Mouse (Mus musculus): Measurements from ENCODE around the gene B4galt1. TPM values are rescaled to one million over a fixed set of nuclear protein-coding genes. Genes with fewer than 3 reads are reported as not detected.

B4galt1 gene
- polyA plus RNA-seq, 1 experiment from 2014 or later: 9.1 TPM

DNA sequence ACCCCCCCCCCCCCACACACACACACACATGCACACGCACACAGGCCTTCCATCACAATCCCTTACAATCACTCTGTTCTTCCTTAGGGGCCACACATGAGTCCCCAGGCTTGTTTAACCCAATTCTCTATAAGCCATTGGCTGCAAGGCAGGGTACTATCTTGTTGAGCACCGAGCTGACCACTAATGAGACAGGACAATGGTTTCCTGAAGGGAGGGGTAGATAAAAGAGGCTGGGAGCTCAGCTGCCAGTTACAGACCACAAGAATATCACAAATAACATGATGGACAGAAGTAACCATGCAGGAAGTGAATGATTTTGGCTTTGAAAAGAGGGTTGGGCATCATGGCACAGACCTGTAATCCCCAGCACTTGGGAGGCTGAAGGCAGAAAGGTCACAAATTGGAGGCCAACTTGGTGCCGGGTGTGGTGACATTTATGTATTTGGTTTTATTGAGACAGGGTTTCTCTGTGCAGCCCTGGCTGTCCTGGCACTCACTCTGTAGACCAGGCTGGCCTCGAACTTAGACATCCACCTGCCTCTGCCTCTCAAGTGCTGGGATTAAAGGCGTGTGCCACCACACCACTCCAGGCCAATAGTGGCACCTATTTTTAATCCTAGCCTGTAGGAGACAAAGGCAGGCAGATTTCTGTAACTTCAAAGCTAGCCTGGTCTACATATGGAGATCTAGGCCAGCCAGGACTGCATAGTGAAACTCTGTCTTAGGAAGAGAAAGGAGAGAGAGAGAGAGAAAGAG is 21.2 kb upstream of the B4galt1 start:
- H3K9ac ChIP-seq: no peak overlapping the region
- H3K9me3 ChIP-seq (ENCODE audit: control insufficient read depth, low read length): no peaks in the 10 kb centered on the region
- 82% methylated on average over 5 of the region's 5 CpGs for WGBS
- no peak for ATAC-seq (ENCODE audit: low FRiP score)
- H3K27me3 ChIP-seq (ENCODE audit: control insufficient read depth, insufficient read depth, low read length): no peaks in the 10 kb centered on the region
- no peak overlapping the region for H3K4me3 ChIP-seq (replicated peaks; ENCODE audit: low read length)
- 0 out of 2 replicates have a peak, but pooled peaks cover 3% of the 10 kb centered on the region for H3K4me1 ChIP-seq (replicated peaks; ENCODE audit: control insufficient read depth, insufficient read depth, low read length)
- no peak overlapping the region for H3K4me2 ChIP-seq (replicated peaks)
- no peak overlapping the region for H3K27ac ChIP-seq
- no peaks in the 10 kb centered on the region for H3K36me3 ChIP-seq (replicated peaks; ENCODE audit: control insufficient read depth, insufficient read depth)
- DNase-seq (ENCODE audit: low spot score): no peak

DNA sequence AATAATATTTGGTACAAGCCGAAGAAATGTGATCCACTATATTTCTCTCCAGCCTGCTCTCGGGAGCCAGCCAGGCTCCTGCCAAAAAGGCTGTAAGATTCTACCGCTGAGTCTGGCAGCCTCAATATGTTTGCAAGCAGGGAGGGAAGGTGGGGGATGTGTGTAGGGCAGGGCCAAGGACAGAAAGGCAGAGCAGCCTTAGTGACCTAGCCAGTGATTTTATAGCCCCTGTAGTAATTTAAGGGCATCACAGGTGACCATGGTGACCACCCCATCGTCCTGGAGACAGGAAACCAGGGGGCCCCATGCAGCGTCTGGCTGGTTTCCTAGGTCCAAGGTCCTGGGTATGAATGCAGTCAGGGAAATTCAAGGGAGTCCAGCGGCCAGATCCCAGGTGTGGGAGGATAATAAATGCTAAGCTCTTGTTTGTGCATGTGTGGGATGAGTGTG is 20.4 kb upstream of the B4galt1 start:
- Histone ChIP-seq H3K4me1 (replicated peaks; ENCODE audit: control insufficient read depth, insufficient read depth, low read length) (0 out of 2 replicates have a peak, but pooled peaks cover 3% of the 10 kb centered on the region), H3K36me3 (replicated peaks; ENCODE audit: control insufficient read depth, insufficient read depth) (no peaks in the 10 kb centered on the region), H3K9ac (no peak overlapping the region), H3K27ac (no peak overlapping the region), H3K9me3 (ENCODE audit: control insufficient read depth, low read length) (no peaks in the 10 kb centered on the region), H3K27me3 (ENCODE audit: control insufficient read depth, insufficient read depth, low read length) (no peaks in the 10 kb centered on the region), H3K4me3 (replicated peaks; ENCODE audit: low read length) (no peak overlapping the region), H3K4me2 (replicated peaks) (no peak overlapping the region)
- WGBS: 53% methylated on average over 6 of the region's 6 CpGs
- DNase-seq (ENCODE audit: low spot score): no peak
- ATAC-seq (ENCODE audit: low FRiP score): 0 out of 2 replicates have a peak, but pooled peaks have one; percentile 43

DNA sequence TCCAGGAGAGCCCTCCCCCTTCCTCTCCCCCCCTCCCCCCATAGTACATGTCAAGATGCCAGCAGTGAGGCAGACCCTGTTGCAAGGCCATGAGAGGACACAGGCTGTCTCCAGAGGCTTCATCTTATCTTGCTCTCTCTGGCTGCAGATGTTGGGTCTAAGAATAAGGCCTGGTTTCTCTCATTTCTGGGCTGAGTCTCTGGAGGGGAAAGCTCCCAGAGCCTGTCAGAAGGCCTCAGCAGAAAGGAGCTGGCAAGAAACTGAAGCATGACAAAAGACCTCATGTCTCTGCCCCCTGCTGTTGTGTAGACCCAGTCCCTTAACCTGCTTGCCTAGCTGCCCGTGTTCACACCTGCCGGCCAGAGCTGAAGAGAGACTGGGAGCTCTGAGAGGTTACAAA is 19.5 kb upstream of the B4galt1 start:
- H3K36me3 ChIP-seq (replicated peaks; ENCODE audit: control insufficient read depth, insufficient read depth): no peaks in the 10 kb centered on the region
- H3K27ac ChIP-seq: no peak overlapping the region
- H3K27me3 ChIP-seq (ENCODE audit: control insufficient read depth, insufficient read depth, low read length): no peaks in the 10 kb centered on the region
- no peak overlapping the region for H3K4me2 ChIP-seq (replicated peaks)
- no peak overlapping the region for H3K9ac ChIP-seq
- DNase-seq (ENCODE audit: low spot score): no peak
- no peak overlapping the region for H3K4me3 ChIP-seq (replicated peaks; ENCODE audit: low read length)
- no peak for ATAC-seq (ENCODE audit: low FRiP score)
- WGBS: 75% methylated on average over 2 of the region's 2 CpGs
- H3K9me3 ChIP-seq (ENCODE audit: control insufficient read depth, low read length): no peaks in the 10 kb centered on the region
- H3K4me1 ChIP-seq (replicated peaks; ENCODE audit: control insufficient read depth, insufficient read depth, low read length): 0 out of 2 replicates have a peak, but pooled peaks cover 3% of the 10 kb centered on the region

DNA sequence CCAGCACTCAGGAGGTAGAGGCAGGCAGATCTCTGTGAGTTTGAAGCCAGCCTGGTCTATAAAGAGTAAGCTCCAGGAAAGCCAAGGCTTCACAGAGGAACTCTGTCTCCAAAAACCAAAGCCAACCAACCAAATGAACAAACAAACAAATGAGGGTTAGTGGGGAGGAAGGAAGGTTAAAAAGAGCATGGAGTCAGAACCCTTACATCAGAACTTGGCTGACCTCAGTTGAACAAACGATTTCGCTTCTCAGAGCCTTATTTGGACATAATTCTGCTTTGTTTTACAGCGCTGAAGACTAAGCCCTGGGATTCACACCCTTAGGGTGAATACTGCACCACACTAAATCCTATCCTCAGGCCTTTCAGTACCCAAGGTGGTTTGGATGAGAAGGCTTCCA is 18.3 kb upstream of the B4galt1 start:
- Histone ChIP-seq H3K4me1 (replicated peaks; ENCODE audit: control insufficient read depth, insufficient read depth, low read length) (no peaks in the 10 kb centered on the region), H3K36me3 (replicated peaks; ENCODE audit: control insufficient read depth, insufficient read depth) (no peaks in the 10 kb centered on the region), H3K9ac (no peak overlapping the region), H3K4me3 (replicated peaks; ENCODE audit: low read length) (no peak overlapping the region), H3K4me2 (replicated peaks) (no peak overlapping the region), H3K9me3 (ENCODE audit: control insufficient read depth, low read length) (no peaks in the 10 kb centered on the region), H3K27ac (no peak overlapping the region), H3K27me3 (ENCODE audit: control insufficient read depth, insufficient read depth, low read length) (no peaks in the 10 kb centered on the region)
- DNase-seq (ENCODE audit: low spot score): no peak
- 96% methylated on average over 3 of the region's 3 CpGs for WGBS
- ATAC-seq (ENCODE audit: low FRiP score): no peak

DNA sequence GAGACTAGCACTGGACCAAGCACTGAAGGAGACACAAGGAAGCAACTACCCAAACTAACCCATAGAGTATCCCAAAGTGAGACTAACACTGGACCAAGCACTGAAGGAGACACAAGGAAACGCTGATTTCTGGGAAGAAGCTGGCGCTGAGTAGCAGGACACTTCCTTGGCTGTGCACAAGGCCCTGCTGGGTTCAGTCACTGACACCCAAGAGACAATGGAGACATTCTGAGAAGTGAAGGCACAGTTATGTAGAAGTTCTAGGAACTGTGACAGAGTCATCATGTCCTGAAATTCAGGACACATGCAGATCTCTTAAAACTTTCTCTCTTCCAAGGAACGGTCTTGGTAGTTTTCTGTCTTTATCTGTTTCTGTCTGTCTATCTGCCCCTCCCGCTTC is 16.4 kb upstream of the B4galt1 start:
- 95% methylated on average over 4 of the region's 4 CpGs for WGBS
- Histone ChIP-seq H3K4me3 (replicated peaks; ENCODE audit: low read length) (no peak overlapping the region), H3K9me3 (ENCODE audit: control insufficient read depth, low read length) (no peaks in the 10 kb centered on the region), H3K4me2 (replicated peaks) (no peak overlapping the region), H3K36me3 (replicated peaks; ENCODE audit: control insufficient read depth, insufficient read depth) (no peaks in the 10 kb centered on the region), H3K4me1 (replicated peaks; ENCODE audit: control insufficient read depth, insufficient read depth, low read length) (no peaks in the 10 kb centered on the region), H3K27ac (no peak overlapping the region), H3K27me3 (ENCODE audit: control insufficient read depth, insufficient read depth, low read length) (no peaks in the 10 kb centered on the region), H3K9ac (no peak overlapping the region)
- ATAC-seq (ENCODE audit: low FRiP score) (no peak), DNase-seq (ENCODE audit: low spot score) (no peak)

DNA sequence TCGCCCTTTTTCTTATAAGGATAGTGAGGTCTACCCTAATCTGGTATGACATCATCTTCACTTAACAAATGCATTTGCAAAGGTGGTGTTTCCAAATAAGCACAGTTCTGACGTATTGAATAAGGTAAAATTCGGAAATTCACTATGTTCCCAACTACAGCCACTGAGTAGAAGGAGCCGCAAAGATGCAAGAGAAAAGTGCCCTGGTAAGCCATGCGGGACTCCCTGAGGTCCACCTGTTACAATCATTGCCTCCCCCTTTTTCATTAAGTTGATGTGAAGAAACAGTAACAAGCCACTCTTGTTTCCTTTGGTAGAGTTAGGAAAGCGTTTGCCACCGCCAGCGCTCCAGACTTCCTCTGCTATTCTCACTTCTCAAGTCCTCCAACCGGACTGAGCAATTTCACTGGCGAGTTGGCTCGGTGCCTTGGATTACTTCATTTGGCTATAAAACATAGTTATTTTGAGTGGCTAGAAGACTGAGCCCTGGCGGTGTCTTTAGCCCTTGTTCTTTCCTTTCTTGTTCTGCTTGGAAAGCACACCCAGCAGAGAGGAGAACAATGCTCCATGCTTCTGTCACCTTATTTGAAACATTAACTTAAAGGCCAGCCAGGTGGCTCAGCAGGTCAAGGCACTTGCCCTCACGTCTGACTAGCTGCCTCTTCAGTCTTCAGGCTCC is 14.9 kb upstream of the B4galt1 start:
- Histone ChIP-seq H3K9me3 (ENCODE audit: control insufficient read depth, low read length) (no peaks in the 10 kb centered on the region), H3K4me2 (replicated peaks) (no peak overlapping the region), H3K4me3 (replicated peaks; ENCODE audit: low read length) (no peak overlapping the region), H3K4me1 (replicated peaks; ENCODE audit: control insufficient read depth, insufficient read depth, low read length) (no peaks in the 10 kb centered on the region), H3K9ac (no peak overlapping the region), H3K27ac (no peak overlapping the region), H3K27me3 (ENCODE audit: control insufficient read depth, insufficient read depth, low read length) (no peaks in the 10 kb centered on the region), H3K36me3 (replicated peaks; ENCODE audit: control insufficient read depth, insufficient read depth) (no peaks in the 10 kb centered on the region)
- 79% methylated on average over 13 of the region's 13 CpGs for WGBS
- DNase-seq (ENCODE audit: low spot score): peak; percentile 48
- ATAC-seq (ENCODE audit: low FRiP score): no peak

DNA sequence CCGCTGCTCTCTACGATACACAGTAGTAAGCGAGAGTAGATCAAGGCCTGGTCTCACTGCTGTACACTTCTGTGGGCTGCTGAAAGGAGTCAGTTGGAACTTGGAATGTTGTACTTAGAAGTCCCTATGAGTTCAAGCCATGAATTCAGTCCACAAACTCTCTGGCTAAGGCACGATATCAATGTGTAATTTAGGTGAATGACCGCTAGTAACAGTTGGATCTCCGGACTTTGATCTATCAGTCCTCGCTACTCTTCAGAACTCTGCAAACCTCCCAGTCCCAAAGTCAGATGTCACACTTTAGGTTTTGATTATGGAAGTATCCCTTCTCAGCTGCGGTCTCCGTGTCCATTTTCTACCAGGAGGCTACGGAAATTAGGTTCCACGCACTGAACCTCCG is 10.6 kb upstream of the B4galt1 start:
- 94% methylated on average over 12 of the region's 12 CpGs for WGBS
- Histone ChIP-seq H3K27me3 (ENCODE audit: control insufficient read depth, insufficient read depth, low read length) (no peaks in the 10 kb centered on the region), H3K4me3 (replicated peaks; ENCODE audit: low read length) (no peak overlapping the region), H3K4me1 (replicated peaks; ENCODE audit: control insufficient read depth, insufficient read depth, low read length) (no peaks in the 10 kb centered on the region), H3K36me3 (replicated peaks; ENCODE audit: control insufficient read depth, insufficient read depth) (no peaks in the 10 kb centered on the region), H3K27ac (no peak overlapping the region), H3K4me2 (replicated peaks) (no peak overlapping the region), H3K9me3 (ENCODE audit: control insufficient read depth, low read length) (no peaks in the 10 kb centered on the region), H3K9ac (no peak overlapping the region)
- ATAC-seq (ENCODE audit: low FRiP score) (no peak), DNase-seq (ENCODE audit: low spot score) (no peak)

DNA sequence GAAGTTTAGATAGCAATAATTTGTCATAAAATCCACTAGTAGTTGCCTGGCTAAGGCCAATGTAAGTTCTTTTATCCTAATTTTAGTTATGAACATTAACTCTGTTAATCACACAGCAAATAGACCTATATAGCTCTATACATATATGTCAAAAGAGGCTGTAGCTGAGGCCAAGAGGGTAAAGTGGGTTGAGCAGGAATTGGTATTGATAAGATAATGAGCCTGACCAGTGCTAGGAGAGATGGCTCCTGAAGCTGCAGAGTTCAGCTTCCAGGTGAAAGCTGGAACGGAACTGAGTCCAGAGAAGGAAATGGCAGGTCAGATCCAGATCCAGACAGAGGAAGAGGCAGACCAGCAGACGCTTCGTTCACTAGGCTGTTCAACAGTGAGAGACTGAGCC is 9.5 kb upstream of the B4galt1 start:
- DNase-seq (ENCODE audit: low spot score) (no peak), ATAC-seq (ENCODE audit: low FRiP score) (no peak)
- no peak overlapping the region for H3K4me2 ChIP-seq (replicated peaks)
- no peak overlapping the region for H3K9ac ChIP-seq
- 84% methylated on average over 3 of the region's 3 CpGs for WGBS
- no peaks in the 10 kb centered on the region for H3K9me3 ChIP-seq (ENCODE audit: control insufficient read depth, low read length)
- no peaks in the 10 kb centered on the region for H3K36me3 ChIP-seq (replicated peaks; ENCODE audit: control insufficient read depth, insufficient read depth)
- no peaks in the 10 kb centered on the region for H3K27me3 ChIP-seq (ENCODE audit: control insufficient read depth, insufficient read depth, low read length)
- no peak overlapping the region for H3K4me3 ChIP-seq (replicated peaks; ENCODE audit: low read length)
- no peaks in the 10 kb centered on the region for H3K4me1 ChIP-seq (replicated peaks; ENCODE audit: control insufficient read depth, insufficient read depth, low read length)
- H3K27ac ChIP-seq: no peak overlapping the region

DNA sequence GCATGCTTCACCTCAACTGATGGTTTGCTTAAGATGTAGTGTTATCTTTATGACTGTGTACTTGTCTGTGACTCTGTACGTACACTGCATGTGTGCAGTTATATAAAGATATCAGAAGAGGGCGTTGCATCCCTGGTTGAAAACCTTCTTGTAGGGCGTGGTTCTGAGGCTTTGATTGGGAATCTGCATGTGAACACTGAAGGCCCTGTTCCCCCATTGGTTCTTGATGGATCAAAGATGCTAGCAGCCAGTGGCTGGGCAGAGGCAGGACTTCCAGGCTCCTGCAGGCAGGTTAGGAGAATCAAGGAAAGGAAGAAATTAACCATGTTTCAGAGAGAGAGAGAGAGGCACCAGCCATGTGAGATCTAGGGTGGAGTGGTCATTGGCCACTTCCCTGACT is 7.3 kb upstream of the B4galt1 start:
- WGBS: 84% methylated on average over 3 of the region's 3 CpGs
- Histone ChIP-seq H3K36me3 (replicated peaks; ENCODE audit: control insufficient read depth, insufficient read depth) (no peaks in the 10 kb centered on the region), H3K4me2 (replicated peaks) (no peak overlapping the region), H3K4me1 (replicated peaks; ENCODE audit: control insufficient read depth, insufficient read depth, low read length) (no peaks in the 10 kb centered on the region), H3K27ac (no peak overlapping the region), H3K4me3 (replicated peaks; ENCODE audit: low read length) (no peak overlapping the region), H3K27me3 (ENCODE audit: control insufficient read depth, insufficient read depth, low read length) (no peaks in the 10 kb centered on the region), H3K9ac (no peak overlapping the region), H3K9me3 (ENCODE audit: control insufficient read depth, low read length) (no peaks in the 10 kb centered on the region)
- ATAC-seq (ENCODE audit: low FRiP score) (no peak), DNase-seq (ENCODE audit: low spot score) (no peak)

All from hindbrain, embryonic 14.5 days (tissue).